Mouse (Mus musculus): Measurements from ENCODE around the gene St3gal6. TPM values are rescaled to one million over a fixed set of nuclear protein-coding genes. Genes with fewer than 3 reads are reported as not detected.

Gene St3gal6
- total RNA-seq (2014; fragmentation: Nextera tagmentation) (not detected in 2 replicates), total RNA-seq (2017) (0.73 TPM in 1 of 2 replicates, not detected in the other)

DNA sequence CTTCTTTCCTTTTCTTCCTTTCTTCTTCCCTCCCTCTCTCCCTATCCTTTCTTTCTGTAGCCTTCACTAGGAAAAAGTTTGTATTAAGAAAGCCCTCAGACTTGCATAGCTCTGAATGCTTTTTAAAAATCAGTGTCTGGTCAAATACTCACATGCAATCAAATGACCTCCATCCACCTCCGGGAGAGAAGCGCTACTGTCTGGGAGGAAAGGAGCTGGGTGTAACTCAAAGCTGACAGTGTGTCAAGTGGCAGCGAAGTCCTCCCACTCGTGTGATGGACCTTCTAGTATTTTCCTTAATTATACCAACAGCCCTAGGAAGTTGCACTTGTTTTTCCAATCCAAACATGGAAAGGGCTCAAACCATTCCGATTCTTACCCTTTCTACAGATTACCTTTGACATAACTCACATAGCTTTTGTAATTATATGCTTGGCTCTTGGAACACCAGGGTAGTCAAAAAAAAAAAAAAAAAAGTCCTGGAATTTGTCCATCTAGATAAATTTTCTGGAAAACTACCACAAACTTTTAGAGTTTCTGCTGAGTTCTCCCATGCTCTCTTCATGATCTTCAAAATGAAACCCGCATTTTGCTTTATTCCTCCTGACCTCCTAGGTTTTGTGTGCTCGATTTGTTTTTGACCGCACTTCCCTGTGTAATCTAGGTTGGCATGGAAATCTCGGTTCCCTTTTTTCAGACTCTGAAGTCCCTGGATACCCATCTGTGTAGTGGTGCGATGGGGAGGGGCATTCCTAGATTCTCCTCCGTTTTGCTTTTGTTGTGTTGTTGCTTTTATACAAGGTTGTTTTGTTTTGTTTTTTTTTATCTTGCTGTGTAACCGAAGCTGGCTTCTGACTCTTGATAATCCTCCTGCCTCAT, at the start of gene St3gal6:
Gene St3gal6 (minus strand): TSS at position 272 of the 879 bp plus-strand sequence.
- no peak for ATAC-seq (replicated peaks; ENCODE audit: poor library complexity, severe bottlenecking)

DNA sequence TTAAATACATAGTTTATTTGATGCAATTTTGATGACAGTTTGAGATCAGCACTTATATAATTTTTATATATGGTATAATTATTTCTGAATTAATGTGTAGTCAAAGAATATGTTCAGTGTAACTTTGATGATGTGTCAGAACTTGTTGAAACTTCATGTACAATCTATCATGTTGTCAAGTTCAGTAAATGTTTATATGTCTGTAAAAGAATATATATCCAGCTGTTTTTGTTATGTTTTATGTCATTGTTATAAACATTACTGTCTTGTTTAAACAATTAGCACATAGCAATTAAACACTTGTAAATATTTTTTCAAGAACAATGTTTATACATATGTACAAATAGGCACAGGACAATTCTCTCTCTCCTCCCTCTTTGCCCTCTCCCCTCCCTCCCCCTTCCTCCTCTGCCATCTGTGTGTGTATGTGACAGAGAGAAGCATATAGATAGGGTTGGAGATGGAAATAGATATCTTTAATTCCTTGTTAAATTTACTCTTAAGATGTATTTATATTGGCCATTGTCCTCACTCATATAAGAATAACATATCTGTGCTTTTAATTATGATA, 46.7 kb upstream of the St3gal6 start:
- no peak for ATAC-seq (replicated peaks; ENCODE audit: poor library complexity, severe bottlenecking)

DNA sequence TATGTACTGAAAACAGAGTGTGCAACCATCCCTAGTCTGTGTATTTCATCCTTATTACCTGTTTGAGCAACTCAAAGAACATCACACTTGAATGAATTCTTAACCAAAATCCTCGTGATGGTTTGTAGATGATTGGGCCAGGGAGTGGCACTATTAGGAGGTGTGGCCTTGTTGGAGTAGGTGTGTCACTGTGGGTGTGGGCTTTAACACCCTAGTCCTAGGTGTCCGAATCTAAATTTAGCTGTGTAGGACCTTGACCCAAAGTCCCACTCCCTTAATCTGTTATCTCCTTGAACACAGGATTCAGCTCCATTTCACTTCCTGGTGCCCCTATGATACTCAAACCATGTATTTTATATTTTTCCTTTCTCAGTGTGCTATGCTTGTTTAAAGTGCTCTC, 37.2 kb upstream of the St3gal6 start:
- ATAC-seq (replicated peaks; ENCODE audit: poor library complexity, severe bottlenecking), result no peak

DNA sequence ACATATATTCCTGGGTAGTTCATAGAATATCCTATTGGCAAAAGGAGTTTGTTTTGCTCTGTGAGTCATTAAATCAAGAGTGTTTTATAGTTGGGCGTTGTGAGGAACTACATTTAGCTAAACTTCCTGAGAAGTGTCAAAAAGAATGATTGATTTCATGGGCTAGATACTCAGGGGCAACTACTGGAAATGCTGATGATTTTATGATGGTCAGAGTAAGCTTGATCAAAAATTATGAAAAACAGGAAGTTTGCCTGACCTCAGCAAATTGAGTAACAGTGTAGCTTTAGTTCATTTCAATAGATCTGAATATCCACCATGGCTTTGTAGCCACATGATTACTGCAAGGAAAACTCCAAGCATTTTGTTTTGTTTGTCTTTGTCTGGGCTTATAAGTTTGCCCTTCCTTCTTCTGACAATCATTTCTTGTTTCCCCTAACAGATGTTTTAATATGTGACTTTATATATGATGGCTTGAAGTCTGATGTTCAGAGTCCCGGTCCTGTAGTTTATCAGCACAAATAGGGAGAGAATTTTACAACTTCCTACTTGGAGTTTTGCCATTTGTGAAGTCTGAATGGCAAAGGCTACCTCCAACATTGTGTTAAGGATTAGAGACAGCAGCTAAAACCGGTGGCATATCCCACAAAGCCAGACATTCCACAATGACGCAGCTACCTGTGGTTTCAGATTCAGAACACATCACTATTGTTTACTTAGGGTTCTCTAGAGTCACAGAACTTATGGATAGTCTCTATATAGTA, 32.2 kb upstream of the St3gal6 start:
- ATAC-seq (replicated peaks; ENCODE audit: poor library complexity, severe bottlenecking), result peak; percentile 89

DNA sequence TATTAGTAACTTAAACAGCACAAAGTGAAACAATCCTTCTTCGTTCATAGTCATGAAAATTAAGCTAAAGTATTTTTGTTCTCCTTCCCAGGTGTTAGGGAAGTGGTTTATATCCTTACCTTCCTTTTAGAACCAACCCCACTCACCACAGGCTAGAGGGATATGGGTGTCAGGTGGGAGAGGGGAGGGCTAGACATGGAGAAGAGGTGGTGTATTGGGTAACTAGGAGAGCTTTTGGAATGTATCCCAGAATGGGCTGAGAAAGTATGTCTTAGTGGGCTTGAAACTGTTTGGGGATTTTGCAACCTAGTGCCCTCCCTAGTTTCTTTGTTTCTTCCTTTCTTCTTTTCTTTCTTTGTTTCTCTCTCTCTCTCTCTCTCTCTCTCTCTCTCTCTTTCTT, 30.6 kb upstream of the St3gal6 start:
- ATAC-seq (replicated peaks; ENCODE audit: poor library complexity, severe bottlenecking), result peak; percentile 56; the same call in 1 of the 2 replicates

DNA sequence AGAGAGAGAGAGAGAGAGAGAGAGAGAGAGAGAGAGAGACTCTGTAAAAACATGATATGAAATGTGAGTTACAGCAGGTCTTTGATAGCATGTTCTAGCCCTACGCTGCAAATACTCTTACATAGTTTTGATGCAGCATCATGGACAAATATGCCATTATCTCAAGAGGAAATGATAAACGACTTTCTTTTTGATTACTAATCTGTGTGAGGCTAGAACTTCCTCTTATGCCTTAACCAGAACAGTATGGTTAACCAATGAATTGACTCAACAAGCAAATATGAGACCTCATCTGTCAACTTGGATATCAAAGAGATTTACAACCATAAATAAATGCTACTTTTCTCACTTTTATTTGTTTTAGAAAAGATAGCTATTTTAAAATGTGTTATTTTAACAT, 24.0 kb upstream of the St3gal6 start:
- peak; percentile 84 for ATAC-seq (replicated peaks; ENCODE audit: poor library complexity, severe bottlenecking)

DNA sequence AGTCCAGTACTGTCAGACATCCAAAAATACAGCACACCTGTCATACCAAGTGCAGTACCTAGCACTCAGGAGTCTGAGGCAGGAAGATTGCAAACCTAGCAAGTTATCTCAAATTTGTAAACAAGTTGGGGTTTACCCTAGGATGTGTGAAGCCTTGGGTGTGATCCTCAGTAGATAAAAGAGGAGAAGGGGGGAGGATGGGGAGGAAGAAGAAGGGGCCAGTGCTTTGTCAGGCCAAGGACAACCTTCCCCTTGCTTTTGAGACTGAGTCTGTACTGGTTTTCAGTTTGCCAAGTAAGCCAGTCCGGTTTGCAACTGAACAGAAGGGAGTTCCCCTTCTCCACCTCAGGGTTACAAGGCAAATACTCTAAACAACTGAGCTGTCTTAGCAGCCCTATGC, 22.1 kb upstream of the St3gal6 start:
- ATAC-seq (replicated peaks; ENCODE audit: poor library complexity, severe bottlenecking), result no peak

DNA sequence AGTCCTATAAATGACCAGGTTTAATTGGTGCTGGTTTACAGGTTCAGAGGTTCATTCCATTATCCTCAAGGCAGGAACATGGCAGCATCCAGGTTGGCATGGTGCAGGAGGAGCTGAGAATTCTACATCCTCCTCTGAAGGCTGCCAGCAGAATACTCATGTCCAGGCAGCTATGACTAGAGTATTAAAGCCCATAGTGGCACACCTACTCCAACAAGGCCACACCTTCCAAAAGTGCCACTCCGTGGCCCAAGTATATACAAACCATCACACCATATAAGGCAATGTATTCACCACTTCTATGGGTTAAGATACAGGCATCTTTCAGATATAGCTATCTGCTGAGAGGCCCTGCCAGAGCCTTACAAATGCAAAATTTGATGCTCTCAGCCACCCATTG, 15.4 kb upstream of the St3gal6 start:
- ATAC-seq (replicated peaks; ENCODE audit: poor library complexity, severe bottlenecking), result no peak

DNA sequence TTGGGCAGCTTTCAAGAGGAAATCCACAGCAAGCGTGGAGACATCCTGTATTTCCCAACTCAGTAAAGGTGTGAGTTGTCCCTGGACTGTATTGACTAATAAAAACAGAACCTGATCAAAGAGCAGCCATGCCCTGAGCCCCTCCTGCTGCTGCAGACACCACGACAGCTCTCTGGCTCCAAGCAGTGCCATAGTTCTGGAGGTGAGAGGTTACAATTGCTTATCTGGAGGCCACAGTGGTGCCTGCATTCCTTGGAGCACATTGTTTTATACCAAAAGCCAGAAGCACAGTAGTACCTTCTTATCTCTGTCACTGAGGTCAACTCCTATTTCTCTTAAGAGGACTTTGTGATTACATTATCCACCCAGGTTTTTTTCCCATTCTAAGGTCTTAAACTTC, 15.0 kb upstream of the St3gal6 start:
- no peak for ATAC-seq (replicated peaks; ENCODE audit: poor library complexity, severe bottlenecking)

DNA sequence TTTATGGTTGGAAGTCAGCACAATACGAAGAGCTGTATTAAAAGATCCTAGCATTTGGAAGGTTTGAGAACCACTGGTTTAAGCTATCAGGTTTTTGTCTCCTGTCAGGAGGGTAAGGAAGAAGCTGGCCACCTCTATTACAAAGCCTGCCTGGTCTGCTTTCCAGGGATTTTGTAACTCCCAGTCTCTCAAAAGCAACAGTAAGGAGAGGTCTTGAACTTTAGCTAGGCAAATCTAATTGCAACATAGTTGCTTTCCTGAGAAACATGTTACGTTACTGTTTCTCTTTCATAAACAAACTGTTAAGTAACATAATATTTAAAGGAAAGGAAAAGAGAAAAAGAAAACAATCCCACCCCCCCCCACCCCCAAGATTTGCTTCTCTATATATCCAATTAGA, 12.0 kb upstream of the St3gal6 start:
- no peak for ATAC-seq (replicated peaks; ENCODE audit: poor library complexity, severe bottlenecking)

DNA sequence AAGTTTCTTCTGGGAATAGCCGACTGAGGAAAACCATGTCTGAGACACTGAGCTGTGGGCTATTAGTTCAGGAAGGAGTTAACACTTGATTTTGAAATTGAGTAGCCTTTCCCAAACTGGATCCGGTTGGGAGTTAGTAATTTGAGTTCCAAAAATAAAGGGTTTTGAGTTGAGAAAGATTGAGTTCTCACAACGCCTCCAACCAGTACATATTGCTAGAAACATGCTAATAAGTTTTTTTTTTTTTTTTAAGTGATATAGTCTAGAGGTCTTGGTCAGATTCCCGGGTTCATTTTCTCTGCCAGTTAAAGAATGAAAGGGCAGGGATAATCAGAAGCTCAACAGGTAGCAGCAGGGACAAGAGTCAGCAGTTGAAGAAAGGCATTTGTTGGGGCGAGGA, 11.2 kb upstream of the St3gal6 start:
- ATAC-seq (replicated peaks; ENCODE audit: poor library complexity, severe bottlenecking), result no peak

DNA sequence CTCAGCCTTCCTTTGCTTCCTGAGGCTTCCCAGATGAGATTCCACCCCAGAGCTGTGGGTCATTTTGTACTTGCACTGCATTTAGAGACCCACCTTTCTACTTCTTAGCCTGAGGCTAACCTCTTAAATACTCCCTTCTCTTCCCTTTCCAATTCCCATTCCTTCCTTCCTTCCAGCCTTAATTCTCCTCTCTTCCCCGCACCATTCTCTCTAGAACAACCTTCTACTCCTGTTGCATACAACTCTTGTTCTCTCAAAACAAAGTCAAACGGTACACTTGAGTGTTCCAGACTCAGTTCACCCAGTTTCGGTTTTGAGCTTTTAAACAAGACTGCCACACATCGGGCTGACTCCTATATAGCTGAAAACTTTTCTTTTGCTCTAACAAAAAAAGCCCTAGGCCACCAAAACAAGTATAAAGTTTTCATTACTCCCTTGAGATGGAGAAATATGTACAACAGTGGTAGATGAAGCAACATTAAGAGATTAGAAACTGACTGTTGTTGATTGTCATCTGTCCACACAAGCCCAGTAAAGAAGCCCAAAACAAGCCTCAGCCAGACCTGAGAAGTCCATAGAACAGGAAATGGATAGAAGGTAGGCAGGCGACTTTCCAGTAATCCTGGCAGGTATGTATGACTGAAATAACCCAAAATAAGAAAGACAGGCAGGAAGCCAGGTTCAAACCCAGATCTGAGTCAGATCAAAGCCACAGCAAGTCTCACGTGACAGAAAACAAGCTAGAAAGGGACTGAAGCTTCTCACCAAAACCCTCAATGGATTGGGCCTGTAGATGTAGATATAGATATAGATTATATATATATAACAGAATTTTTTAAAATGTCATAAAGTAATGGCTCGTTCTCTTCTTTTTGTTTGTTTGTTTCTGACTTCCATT, 10.5 kb upstream of the St3gal6 start:
- ATAC-seq (replicated peaks; ENCODE audit: poor library complexity, severe bottlenecking), result no peak

DNA sequence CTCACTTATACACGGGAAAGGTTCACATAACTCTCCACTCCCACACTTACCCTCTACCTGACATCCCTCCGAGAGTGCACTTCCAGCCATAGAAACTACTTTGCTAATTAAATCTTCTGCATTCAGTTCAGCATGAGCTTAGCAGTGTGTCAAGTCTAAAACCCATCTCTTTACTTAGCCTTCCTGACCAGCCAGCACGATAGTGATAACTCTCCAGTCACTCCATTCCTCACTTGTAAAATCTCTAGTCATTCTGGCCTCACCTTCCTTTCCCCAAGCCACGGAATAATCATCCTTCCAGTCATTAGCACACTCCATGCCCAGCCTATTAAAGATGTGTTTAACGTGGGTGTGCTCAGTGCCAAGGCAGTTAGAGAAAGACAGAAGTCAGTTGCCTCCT, 9.7 kb upstream of the St3gal6 start:
- ATAC-seq (replicated peaks; ENCODE audit: poor library complexity, severe bottlenecking), result no peak

DNA sequence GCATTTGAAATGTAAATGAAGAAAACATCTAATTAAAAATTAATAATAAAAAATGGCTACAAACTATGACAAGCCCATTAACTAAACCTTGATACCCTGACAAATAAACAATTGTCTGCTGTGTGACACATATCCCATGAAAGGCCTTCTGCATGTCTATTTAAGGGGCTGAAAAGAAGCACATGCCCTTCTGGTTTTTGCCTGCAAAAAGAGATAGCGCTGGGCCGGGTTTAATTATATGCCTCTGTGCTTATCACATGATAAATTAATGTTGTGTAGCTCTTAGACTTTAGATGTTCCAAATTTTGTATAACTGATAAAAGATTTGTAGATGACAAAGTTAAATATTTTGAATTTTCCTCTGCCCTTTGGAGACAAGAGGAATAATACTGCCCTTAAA, 9.2 kb upstream of the St3gal6 start:
- ATAC-seq (replicated peaks; ENCODE audit: poor library complexity, severe bottlenecking), result no peak

DNA sequence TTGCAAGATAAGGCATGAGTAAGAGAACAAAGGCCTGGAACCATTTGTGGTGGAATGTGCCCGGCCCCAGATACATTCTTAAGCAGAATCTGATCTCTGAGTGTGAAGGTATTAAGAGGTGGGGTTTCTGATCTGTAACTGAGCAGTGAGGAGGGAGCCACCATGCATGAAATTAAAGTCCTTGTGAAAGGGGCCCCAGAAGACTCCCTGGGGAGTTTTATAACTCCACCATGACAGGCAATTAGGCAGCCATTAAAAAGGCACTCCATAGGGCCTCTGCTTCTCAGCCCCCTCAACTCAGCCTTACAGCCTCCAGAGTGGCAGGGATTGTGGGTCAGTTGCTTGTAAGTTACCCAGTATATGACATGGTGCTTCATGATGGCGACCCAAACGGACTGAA, 8.5 kb upstream of the St3gal6 start:
- no peak for ATAC-seq (replicated peaks; ENCODE audit: poor library complexity, severe bottlenecking)

DNA sequence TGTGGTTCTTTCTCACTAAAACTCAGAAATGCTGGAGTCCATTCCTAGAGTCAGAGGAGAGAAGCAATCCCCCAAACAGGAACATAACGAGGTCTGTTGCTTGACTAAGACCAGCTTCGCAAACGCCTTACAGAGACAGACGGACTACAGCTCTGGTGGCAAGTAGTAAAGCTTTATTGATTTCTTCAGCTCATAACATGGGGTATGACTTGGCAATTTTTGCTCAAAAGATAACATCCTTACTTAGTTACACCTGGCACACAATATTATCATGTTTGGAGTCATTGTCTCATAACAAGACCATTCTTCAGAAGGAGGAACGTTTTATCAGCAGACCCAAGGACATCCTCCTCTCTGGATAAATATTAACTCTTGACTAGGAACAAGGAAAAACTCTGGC, 3.8 kb upstream of the St3gal6 start:
- ATAC-seq (replicated peaks; ENCODE audit: poor library complexity, severe bottlenecking), result no peak

DNA sequence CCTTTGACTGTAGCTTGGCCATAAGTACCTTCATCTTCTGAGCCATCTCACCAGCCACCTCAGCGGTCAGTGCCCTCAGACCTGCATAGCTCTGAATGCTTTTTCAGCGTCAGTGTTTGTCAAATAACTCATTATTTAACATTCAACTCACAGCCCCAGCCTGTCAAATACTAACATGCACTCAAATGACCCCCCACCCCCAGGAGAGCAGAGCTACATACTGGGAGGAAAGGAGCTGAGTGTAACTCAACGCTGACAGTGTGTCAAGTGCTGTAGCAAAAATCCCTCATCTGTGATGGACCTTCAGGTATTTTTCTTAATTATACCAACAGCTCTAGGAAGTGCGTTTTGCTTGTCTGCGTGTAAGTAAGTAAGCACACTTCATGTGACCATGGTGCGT, 2.7 kb upstream of the St3gal6 start:
- ATAC-seq (replicated peaks; ENCODE audit: poor library complexity, severe bottlenecking), result no peak

DNA sequence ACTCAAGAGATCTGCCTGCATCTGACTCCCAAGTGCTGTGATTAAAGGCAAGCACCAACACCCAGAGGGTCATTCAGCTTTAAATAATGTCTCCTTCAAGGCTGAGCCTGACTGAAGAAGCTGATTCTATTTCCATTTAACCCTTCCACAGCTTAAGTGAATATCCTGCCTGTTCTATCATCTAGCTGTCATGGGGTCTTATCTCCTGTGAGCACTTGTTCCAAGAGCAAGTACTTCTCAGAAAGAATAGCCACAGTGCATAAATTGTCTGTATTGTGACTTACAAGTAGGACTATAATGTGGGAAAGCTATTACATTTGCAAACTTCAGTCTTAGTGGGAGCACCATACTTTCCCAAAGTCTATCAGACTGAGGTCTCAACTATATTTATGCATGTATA, 1.8 kb upstream of the St3gal6 start:
- no peak for ATAC-seq (replicated peaks; ENCODE audit: poor library complexity, severe bottlenecking)

DNA sequence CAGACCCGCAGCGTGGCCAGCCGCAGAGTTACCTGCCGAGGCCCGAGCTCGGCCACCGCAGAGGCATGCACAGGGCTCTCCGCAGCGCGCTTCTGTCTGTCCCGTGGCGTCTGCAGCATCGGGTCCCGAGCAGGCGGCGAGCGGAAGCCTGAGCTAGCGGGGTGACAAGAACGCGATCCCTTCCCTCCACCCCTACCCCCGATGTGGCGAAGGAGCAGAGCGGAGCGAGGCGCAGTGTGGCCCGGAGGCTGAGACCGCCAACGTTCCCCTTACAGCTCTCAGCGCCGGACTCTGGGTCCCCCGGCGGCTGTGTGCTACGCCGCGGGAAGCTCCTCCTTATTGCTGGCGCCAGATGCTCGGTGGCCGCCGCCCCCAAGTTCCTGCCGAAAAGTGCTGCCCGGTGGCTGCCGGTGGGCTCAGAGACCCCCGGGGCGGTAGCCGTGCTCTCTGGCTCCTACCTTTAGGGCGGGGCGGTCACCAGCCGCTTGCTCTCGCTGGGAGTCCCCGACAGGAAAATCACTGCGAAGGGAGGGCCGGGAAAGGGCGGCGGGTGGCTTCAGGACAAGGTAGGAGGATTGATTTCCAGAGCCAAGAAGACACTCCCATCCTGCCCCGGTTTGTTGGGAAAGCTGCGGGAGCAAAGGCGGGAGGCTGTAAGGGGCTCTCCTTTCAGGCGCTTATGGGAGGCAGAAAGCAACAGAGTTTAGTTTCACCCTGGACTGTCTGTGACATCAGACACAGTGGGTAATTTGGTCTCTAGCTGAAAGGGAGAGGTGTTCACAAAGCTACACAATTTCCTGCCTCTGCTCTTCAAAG, 791 bp downstream of the St3gal6 start:
- peak; percentile 94 for ATAC-seq (replicated peaks; ENCODE audit: poor library complexity, severe bottlenecking)

All from granulocyte monocyte progenitor cell, adult 5-6 weeks (primary cell).